Comparison of ENCODE assay signal across 20 mouse cellular contexts in the genomic region with DNA sequence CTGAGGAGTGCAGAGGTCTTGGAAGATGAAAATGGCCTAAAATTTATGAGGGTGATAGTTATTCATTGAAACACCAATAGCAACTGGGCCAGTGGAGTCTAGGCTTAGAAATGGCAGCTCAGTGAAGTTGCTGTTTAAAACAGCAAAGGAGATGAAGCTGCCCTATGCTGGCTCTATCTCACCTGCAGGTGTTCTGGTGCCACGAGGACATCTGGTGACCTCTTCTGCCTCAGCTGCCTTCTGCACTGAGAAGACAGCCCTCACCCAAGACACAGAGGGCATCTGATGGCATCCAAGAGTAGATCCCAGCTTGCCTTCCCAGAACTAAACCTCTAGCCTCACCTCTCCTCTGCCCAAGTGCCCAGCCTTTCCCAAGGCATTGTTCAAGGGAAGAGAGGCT.
DNase-seq lines count a peak whose midpoint lies in the region; ATAC-seq lines count a peak whose summit lies in the region.
"Had no signal": no experiment of that assay in that cellular context is flagged by ENCODE, and none has a peak within 500 bp of the region (broad histone marks: within the 10 kb centered on the region; RNA-seq: fewer than 3 reads in every experiment).

No protein-coding gene starts in this region.

- peak; percentile 44 to 54 for DNase-seq in thymus, adult 18-20 months
- DNase-seq in thymus, postnatal 0 days (ENCODE audit: low spot score), result peak; percentile 54
- DNase-seq in thymus, postnatal 14 days, result peak; percentile 73
- peak; percentile 53 for DNase-seq in thymus, postnatal 4 days
- no peak for DNase-seq in cerebellum, postnatal 14 days
- DNase-seq in kidney, postnatal 14 days, result no peak
- DNase-seq in spleen, adult 18-20 months, result no peak
- DNase-seq: adrenal gland, adult 2 months; adrenal gland, postnatal 10 days; adrenal gland, postnatal 25 days; cerebellum, adult 11-12 months; cerebellum, adult 2 months; cerebellum, adult 9-10 months; cerebellum, postnatal 10 days; cerebellum, postnatal 36 days; embryo, embryonic 11 days; forebrain, postnatal 0 days had no signal

- ATAC-seq in erythroblast, adult 5-6 weeks (replicated peaks; ENCODE audit: low FRiP score, poor library complexity, severe bottlenecking), result no peak
- ATAC-seq: forebrain, embryonic 13.5 days; forebrain, embryonic 15.5 days; forebrain, postnatal 0 days had no signal

Comparison
In these comparisons a context has a peak if more than half of its experiments do, and no peak if none do; other contexts are left out.
1. DNase-seq: peak in thymus, adult 18-20 months (2 of 2), thymus, postnatal 0 days (single experiment), thymus, postnatal 14 days (single experiment) and thymus, postnatal 4 days (single experiment); none in cerebellum, postnatal 14 days (0 of 2), kidney, postnatal 14 days (single experiment) and spleen, adult 18-20 months (0 of 2).